Mouse (Mus musculus): ENCODE measurements around the gene Gm8011. TPM values are rescaled to one million over a fixed set of nuclear protein-coding genes. Genes with fewer than 3 reads are reported as not detected.

Gene Gm8011
- total RNA-seq (2023) = not detected

GRCm38 (mm10) chr14:42463581-42463980, at the start of gene Gm8011:
TSS of gene Gm8011 (plus strand) at chr14:42463881.

GRCm38 (mm10) chr14:42439573-42439972, 24.1 kb upstream of the Gm8011 start, which contains the start of gene Gm8005:
TSS of gene Gm8005 (minus strand) at chr14:42439673.

GRCm38 (mm10) chr14:42502249-42502648, 38.6 kb downstream of the Gm8011 start, which contains the start of gene Gm8020:
TSS of gene Gm8020 (minus strand) at chr14:42502349.

Other genes with a start within 250 kb of the Gm8011 start
- not detected for gene Gm17026, start 203.8 kb upstream of the Gm8011 start, total RNA-seq (2023)
- not detected for gene Gm9611, start 166.5 kb upstream of the Gm8011 start, total RNA-seq (2023)
- gene Gm7995, start 153.7 kb upstream of the Gm8011 start, total RNA-seq (2023) = not detected
- gene Gm8005, start 24.2 kb upstream of the Gm8011 start, total RNA-seq (2023) = not detected
- gene Gm8020, start 38.5 kb downstream of the Gm8011 start, total RNA-seq (2023) = not detected
- not detected for gene Gm8024, start 60.4 kb downstream of the Gm8011 start, total RNA-seq (2023)
- gene Gm17124, start 136.0 kb downstream of the Gm8011 start, total RNA-seq (2023) = not detected
- not detected for gene Gm3633, start 178.0 kb downstream of the Gm8011 start, total RNA-seq (2023)
- not detected for gene Gm10378, start 192.1 kb downstream of the Gm8011 start, total RNA-seq (2023)

Measured in CD4-positive naive resting alpha-beta T cell, adult 76 days (primary cell).